Mouse (Mus musculus) frontal cortex, postnatal 10 days (tissue): Measurements from ENCODE around the gene Ate1.
"Not testable (repeated sequence)": the region's sequence is repeated elsewhere in the genome, so short reads cannot be mapped to it uniquely, and the experiment has no call there.

Experiments used
- DNase-seq, 2 experiments: peaks; one replicate each; pipeline ENCODE4 v3.0.0; 2022; ENCODE audit warnings: low spot score in 2 of 2, mixed read lengths in 1 of 2

The Ate1 gene

DNA sequence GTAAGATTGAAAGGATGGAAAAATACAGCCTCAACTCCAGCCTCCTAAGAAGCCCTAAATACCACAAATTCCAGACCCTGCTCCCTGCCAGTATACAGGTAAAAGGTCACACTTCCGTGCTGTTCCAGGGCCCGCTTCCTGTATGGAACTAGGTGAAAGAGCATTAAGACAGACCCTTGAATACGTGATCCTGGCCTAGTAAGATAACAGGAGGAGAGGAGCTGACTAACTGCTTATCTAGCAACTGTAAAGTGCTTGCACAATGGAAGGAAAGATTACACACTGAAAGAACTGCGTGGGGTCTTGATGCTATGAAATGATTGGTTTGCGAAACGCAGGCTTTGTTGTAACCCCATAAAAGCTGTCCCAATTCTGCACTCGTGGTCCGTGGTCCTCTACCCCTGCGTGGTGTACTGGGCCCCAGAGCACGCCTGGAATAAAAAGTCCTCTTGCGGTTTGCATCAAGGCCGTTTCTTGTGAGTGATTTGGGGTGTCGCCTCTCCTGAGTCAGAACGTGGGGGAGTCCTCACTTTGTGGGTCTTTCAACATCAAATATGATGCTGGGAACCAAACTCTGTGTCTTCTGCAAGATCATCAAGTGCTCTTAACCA lies 748 bp upstream of the Ate1 start:
- DNase-seq, result no peak

GRCm38 (mm10) chr7:130519096-130520048 lies 797 bp downstream of the Ate1 start:
- DNase-seq, result peak; percentile 96 to 98

DNA sequence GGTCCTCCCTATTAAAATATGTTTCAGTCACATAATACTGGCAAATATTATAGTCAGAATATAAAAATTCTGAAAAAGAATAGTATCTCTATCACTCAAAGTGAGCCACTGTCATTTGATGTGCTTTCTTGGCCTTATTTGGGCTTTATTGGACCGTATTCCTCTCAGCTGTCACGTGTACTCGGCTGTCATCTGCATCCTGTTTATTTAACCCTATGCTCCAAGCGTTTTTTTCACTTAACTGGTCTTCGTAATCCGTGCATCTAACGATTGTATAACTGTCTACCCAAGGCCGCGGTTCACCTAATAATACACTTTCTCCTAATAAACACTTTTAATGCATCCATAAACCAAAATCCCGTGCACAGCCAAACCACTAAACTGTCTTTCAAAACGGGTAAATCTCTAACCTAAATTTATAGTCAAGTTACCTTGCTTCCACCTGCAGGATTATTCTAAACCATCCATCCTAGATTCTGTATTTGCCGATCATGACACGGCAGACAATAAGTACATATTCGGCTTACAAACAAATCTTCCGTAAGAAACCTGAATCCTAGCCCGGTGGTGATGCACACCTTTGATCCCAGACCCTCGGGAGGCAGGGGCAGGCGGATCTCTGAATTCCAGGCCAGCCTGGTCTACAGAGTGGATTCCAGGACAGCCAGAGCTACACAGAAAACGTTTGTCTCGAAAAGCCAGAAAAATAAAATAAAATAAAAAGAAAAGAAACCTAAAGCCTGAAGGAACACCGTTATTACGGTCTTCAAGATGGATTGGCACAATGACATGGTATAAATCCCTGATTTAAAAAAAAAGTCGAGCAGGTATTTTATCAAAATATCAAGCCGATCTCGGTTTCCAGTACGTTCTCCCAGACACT lies 1.7 kb downstream of the Ate1 start:
- DNase-seq, result no peak

GRCm38 (mm10) chr7:130510243-130510642 lies 9.9 kb downstream of the Ate1 start:
- DNase-seq, result no peak

DNA sequence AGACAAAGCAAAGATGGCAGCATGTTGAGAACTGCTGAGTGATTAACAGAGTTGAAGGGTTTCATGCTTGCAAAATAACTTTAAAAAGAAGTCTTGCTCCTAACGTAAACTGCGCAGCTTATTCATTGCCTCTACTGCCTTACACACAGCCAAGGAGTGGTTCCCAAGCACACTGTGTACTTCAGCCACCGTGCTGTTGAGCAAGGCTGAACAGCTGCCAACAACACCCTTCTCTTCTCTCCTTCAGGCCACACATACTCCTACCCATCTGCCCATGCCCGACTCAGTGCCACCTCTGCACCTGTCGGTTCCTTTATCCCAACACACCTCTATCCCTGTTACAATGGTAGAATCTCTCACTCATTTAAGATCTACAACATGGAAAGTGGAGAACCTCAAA lies 17.2 kb downstream of the Ate1 start:
- no peak for DNase-seq

DNA sequence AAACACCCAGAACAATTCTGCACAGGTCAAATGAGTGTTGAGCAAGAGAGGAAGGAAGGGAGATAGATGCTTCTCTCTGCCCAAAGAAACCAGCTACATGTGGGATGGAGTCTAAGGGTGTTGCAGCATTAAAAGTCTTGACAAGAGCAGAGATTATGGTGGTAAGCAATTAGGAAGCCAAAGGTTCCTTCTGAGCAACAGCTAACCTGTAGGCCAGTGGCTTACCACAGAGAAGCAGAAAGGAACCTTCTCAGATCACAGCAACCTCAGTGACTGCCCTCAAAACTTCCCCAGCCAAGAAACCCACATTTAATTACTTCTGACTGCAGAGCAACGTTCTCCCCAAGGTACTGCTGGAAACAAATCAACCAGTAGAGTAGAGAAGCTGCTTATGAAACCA lies 18.7 kb downstream of the Ate1 start:
- DNase-seq, result no peak

DNA sequence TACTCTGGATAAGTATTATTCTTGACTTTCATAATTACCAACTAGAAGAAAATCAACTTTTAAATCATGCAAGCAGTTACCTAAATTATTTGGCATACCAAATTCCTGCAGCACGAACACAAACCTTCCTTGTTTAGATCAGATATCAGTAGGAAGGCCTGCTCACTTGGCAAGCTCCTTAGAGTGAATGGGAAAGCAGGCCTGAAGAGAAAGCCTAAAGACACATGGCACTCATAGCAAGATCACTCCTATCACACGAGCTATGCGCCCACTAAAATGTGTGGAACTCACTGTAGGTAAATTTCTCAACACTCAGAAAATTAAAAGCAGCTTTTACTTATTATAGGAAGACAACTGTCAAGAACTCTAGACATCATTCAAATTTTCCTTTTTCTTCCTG lies 26.8 kb downstream of the Ate1 start:
- DNase-seq, result no peak

DNA sequence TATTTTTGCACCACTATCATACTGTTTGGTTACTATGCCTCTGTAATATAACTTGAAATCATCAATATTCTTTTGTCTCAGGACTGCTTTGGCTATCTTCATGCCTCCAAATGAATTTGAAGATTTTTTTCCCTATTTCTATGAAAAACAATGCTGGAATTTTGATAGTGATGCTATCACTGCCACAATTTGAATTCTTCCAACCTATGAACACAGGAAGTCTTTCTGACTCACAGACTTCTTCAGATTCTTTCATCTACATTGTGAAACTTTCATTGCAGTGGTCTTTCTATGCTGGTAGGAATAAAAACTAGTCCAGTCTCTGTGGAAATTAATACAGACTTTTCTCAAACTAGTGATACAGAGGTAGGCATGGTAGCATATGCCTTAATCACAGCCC lies 28.1 kb downstream of the Ate1 start:
- no peak for DNase-seq

- DNase-seq, result not testable (repeated sequence)
Observed at GRCm38 (mm10) chr7:130479003-130479402, 41.2 kb downstream of the Ate1 start.

GRCm38 (mm10) chr7:130475970-130476369 lies 44.2 kb downstream of the Ate1 start:
- peak; percentile 15 to 44 for DNase-seq

- DNase-seq, result no peak
Observed at GRCm38 (mm10) chr7:130473881-130474280, 46.3 kb downstream of the Ate1 start.

GRCm38 (mm10) chr7:130472683-130473082 lies 47.5 kb downstream of the Ate1 start:
- no peak for DNase-seq

DNA sequence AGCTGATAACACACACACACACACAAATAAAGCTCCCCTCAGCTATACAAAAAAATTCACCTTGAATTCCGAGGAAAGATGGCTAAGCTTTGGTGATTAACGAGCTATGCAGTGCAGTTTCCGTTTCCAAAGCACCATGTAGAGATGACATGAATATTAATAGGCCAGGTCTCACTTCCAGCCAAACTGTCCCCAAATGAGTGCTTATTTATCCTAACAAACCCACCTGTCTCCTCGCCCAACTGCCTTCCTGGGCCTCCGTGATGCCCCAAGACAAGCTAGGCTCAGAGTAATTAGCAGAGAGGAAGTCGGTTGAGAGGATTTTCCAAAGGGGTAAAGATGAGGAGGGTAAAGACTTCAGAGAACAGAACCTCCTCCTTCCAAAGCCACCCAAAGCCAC lies 49.1 kb downstream of the Ate1 start:
- DNase-seq, result no peak

DNA sequence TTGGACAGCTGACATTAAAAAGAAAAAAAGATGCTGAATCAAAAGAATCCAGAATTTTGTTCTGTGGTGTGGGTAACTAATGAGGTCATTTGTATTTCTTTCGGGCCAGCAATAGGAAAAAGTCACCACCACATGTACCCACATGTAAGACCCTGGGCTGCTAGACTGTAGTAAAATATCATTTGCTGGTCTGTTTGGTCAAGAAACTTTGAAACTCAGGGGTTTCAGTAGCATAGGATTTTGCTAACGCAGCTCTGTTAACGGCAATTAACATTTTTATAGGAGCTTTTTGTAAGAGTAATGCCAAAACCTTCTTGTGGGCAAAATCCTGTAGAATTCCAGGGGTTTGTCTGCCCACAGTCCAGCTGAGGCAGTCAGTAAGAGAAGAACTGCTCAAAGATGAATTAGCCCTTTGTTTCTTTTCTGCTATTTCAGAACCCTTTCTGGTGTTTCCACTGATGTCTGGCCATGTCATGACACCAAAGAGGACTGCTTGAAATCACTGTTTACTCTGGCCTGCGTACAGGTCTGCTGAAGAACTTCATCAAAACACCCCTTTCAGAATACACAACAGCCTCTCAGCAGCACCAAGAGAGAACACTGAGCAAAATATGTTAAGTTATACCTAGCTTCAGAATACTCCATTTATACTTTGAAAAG lies 64.5 kb downstream of the Ate1 start:
- no peak for DNase-seq

GRCm38 (mm10) chr7:130454226-130454625 lies 65.9 kb downstream of the Ate1 start:
- DNase-seq, result no peak

- DNase-seq, result no peak
Observed at GRCm38 (mm10) chr7:130435776-130436175, 84.4 kb downstream of the Ate1 start.

DNA sequence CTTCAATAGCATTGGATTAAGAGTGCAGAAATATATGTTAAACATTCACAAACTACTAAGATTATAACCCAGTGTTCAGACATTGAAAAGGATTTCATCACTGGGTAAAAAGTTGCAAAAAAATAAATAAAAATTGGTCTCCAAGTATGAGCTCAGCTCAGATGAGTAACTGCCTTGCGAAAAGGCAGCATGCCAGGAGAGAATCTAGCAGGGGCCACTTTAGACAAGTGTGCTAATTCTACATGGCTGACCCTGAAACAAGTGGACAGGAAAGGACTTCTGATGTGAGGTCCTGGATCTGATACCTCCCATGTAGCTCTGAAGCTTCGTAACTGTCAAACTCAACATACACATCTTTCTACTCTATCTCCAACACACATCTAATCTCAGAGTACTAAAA lies 88.0 kb downstream of the Ate1 start:
- DNase-seq, result no peak

DNA sequence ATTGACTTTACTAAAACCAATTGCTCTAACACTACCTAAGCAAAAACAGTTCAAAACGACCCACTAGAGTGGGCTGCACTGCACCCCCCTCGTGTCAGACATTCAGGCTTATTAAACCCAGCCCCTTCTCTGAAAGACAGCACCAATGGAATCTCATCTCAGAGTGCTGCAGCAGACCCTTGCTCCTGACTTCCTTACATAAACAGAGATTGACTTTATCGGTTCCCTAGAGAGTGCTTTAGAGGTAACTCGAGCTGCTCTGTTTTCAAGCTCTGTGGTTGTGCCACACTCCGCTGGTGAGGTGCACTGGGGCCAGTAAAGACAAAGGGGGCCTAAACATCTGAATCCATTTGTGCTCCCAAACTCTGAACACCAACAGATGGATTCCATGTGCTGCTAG lies 93.6 kb downstream of the Ate1 start:
- no peak for DNase-seq

DNA sequence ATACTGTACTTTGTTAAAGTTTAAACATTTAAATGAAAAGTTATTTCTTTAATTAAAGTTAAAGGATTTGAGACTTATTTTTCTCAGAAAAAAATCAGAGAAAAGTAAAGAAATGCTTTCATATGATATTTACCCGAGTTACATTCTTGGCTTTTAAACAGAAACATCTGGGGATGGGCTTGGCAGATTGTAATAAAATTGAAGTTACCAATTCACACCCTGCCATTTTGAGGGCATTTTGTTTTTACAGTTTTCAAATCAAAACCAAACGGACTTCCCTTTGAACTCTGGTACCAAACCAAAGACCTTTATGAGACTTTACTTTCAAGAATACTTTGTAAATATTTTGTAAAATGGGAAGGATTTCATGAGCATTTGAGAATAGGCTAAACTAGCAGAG lies 94.2 kb downstream of the Ate1 start:
- no peak for DNase-seq

DNA sequence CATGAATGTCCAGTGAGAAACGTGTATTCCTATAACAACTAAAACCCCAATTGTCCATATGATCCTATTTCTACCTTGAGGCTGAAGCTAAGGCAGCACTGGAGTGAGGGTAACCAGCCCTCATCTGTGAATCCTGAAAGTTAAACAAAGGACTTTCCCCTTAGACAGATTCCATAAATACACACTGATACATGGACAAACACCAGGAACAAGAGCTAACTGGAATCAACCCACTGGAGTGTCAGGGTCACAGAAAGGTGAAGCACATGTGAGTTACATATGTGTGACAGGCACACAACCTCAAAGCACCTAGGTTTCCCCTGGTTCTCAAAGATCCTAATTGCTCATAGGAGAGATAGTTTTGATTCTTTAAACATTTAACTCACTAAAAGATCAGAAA lies 100.2 kb downstream of the Ate1 start:
- DNase-seq, result no peak

DNA sequence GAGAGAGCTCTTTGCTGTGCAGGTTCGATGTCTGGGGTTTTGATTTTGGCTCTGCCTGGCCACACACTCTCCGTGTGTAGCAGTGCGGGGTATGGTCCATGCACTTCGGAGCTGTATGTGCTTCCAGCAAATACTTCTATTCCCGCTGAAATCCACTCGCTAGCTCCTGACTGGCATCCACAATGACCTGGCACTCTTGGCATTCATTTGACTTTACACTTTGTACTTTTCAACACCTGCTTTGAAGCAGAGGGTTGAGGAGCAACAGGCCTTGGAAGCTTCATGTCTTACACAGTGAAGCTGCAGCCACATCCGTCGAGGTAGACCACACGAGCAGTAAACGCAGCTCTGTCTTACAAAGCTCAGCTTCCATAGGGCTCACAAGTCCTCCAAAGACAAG lies 112.5 kb downstream of the Ate1 start:
- no peak for DNase-seq

GRCm38 (mm10) chr7:130403346-130403745 lies 116.8 kb downstream of the Ate1 start:
- DNase-seq, result no peak
